Mouse (Mus musculus): ENCODE measurements around the gene Stap2. TPM values are rescaled to one million over a fixed set of nuclear protein-coding genes. Genes with fewer than 3 reads are reported as not detected.

Gene Stap2
- total RNA-seq (2023) = 1.2 TPM in 1 of 4 replicates, not detected in the others

DNA sequence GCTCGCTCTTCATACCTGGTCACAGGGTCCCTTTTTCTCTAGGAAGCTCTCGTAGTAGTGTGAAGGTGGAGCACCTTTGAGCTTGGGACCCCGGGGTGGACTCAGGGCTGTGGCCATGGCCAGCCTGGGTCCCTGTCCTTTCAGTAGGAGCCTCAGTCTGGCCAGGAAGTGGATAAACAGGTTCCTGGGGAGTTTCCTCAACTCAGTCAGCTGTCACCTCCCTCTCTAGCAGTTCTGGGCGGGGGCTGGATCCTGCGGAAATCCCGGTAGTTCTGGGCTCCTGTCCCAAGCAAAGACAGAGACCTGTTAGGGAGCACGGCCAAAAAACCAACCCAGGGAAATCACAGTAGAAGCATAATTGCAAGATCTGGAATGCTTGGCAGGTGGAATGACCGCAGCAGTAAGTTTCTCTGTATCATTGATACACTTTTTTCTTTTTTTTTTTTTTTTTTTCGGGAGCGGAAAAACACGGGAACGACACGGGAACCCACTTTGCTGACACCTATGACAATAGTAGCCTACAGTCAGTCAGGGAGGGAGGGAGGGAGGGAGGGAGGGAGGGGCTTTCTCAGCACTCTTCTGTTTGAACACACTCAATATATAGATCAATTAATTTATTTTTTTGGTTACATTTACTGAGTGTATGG, at the start of gene Stap2, which contains the start of gene Mpnd:
Stap2 (minus strand) TSS at position 170 of the 647 bp plus-strand sequence.
Mpnd (plus strand) TSS at position 297 of the 647 bp plus-strand sequence.

DNA sequence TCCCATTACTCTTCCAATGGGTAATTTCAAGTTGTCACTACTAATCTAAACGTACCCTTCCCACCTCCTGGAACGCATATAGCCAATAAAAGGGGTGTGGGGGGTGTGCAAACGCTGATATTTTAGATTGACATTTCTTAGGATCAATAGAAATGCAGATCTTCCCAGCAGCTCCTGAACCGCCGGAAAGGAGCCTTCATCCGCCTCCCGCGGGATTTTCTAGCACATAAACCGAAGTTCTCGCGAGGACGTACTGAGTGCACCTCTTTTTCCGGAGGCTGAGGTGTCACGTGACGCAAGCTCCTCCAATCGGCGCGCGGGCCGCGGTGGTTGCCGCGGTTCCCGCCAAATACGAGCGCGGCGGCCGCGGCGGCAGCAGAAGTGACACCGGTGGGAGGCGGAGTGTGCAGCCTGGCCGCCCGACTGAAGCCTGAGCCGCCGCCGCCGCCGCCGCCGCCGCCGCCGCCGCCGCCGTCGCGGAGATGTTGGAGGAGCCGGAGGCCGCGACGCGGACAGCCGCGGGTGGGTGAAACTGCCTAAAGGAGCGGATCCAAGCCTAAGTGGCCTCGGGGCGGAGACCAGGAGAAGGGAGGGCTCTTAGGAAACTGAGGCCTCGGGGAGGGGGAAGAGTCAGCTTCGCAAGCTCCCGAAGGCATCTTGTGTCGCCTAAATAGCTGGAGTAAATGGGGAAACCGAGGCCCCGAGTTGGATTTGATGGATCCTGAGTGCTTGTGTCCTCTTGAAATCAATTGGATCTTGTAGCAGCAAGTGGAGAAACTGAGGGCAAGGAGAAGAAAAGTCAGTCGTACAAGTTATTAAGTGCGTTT, 34.9 kb upstream of the Stap2 start, which contains the start of gene Chaf1a:
Chaf1a (plus strand) TSS at position 410 of the 827 bp plus-strand sequence.

DNA sequence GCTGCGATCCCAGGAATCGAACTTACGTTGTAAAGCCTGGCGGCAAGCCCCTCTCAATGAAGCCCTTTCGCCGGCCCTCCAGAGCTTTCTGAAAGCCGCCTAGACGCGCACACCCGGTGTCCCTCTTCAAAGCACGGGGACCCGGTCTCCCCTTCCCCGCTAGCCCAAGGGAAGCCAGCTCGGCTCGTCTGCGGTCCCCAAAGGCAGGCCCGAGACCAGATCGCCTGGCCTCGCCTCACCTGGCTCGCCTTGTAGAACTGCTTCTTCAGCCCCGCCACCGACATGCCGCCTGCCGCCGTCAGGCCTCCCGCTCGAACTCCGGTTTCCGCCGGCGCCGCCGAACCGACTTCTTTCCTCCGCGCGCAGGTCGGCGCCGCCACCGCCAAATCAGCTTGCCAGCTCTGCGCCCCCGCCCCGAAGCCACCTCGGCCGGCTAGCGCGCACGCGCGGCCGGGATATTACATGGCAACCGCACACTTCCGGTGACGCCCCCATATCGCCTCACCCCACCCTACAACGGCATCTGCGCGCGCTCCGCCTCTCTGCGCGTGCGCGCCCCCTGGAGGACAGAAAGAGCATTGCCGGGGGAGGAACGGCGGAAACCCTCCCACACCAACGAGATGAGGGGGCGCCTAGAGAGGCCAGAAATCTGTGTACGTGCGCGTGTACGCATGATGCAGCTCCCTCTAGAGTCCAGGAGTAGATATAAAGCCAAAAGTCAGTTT, 31.0 kb upstream of the Stap2 start, which contains the start of gene Sh3gl1:
Sh3gl1 (minus strand) TSS at position 460 of the 725 bp plus-strand sequence.

DNA sequence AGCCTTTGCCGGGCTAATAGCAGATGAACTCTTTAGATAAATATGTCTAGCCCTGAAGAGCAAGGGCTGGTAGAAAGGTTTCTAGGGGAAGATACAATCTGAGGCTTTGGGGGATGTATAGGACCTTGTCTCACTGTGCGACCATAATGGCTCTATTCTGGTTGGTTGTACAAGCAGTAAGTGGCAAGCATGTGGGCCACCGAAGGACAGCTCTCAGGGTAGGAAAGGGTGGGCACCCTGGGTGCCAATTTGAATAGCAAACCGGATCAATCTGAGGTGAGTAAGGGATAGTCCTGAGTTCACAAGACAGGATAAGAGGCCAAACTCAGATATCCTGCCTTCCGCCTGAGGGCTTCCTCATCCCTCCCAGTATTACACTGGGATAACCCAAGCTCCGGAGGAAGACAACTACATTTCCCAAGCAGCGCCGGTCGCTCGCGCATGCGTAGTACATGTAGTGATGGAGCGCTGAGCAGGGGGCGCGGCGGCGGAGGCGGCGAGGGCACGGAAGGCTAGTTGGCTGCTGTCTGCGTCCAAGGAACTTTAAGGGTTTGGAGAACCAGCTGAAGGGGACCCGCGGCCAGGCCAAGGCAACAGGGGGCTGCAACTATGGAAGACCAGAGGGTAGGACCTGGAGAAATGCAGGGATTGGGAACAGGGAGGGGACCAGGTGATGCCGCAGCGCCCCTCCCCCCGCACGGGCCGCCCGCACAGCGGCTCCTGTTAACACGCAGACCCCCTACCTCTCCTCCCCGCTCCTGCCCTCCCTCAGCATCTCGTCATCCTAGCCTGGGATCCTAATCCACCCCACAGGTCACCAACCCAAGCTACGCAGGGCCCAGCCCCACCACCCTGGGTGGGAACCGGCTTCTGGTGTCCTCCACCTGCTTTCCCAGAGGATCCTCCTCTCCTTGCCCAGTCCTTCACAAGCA, 19.1 kb downstream of the Stap2 start, which contains the start of gene Fsd1:
Fsd1 (plus strand) TSS at position 480 of the 932 bp plus-strand sequence.

DNA sequence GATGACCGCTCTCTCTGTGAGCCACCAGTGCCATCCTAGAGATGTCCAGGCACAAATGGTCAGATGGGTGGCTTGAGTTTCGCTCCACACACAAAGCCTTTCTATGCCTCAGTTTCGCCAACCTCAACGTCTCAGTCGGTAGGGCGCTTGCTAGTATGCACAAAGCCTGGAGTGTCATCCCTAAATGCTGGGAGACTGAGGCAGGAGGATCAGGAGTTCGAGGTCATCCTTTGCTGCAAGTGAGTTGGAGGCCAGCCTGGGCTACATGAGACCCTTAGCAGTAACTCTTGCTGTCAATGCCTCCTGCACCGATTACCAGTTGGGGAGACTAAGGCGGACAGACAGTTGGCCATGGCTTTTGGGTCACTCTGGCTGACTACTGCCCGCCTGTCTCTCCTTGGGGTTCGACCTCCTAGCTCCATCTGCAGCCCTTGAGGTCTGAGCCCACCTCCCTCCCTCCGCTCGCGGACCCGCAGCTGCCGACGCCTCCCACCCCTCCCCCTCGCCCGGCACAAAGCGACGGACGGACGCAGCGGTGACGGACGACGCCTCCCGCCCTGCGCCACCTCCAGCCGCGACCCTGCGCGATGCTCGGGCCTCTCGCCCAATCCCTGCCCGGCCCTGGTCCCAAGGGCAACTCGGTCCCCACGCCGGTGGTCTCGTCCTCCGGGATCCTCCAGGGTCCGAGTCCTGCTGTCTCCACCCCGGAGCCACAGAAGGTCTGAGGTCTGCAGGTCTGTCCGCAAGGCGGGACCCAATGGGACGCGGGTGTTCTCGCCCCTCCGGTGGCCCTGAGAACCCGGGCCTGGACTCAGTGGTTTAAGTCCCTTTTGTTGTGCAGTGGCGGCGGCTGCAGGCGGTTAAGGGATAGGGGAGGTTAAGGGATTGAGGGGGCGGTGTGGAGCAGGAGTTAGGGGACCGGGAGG, 35.2 kb downstream of the Stap2 start, which contains the start of gene Shd:
Shd (plus strand) TSS at position 502 of the 926 bp plus-strand sequence.

DNA sequence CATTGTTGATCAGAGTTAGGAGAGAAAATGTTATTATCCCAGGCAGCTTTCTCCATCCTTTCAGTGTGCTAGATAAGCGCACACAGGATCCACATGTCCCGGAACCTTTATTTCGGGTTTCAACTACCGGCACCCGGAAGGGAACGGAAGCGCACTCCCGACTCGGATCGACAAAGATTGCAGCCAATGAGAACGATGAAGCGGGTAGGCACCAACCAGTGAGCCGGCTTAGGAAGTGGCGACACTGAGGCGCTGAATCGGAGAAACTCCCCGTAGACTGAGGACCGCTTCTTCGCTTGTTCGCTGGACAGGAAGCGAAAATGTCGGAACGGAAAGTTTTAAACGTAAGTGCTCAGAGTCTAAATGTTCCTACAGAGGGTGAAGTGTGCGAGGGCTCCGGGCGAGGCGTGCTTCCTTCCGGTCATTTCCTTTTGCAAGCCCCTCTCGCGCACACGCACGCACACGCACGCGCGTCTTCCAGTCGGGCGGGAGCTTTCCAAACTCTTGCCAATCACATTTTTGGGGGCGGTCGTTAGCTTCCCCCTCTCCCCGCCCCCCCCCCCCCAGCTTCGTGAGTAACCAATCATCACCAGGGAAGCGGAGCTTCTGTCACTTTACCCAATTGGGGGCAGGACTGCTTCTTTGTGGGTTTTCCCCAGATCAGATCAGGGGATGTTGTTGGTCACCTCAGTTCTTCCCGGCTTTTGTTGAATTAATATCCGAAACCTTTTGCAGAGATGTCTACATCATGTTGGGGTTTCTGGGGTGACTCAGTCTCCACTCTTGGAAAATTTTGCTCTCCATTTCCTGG, 46.3 kb downstream of the Stap2 start, which contains the start of gene Yju2:
Yju2 (plus strand) TSS at position 182 of the 811 bp plus-strand sequence.

DNA sequence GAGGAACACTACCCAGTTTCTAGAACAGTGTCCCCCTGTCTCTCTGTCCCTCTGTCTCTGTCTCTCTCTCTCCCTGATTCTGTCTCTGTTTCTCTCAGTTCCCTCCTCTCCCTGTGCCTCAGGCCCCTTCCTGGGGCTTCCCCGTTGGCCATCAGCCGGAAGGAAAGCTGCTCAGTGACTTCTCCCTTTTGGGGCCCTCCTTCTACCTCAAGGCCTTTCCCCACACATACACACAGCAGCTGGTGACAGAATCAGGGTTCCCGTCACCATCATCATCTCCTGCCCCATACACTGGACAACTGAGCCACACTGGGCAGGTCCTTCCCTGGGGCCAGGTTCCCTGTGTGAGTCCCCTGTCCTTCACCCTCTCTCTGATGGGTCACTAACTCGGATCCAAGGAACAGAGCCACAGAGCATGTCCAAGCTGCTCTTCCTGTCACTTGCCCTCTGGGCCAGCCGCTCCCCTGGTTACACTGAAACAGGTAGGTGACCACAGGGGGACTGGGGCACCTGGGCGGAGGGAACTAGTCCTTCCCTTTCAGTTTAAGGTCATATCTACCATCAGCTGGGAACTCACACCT, 52.8 kb downstream of the Stap2 start, which contains the start of gene Ebi3:
Ebi3 (plus strand) TSS at position 194 of the 581 bp plus-strand sequence.

DNA sequence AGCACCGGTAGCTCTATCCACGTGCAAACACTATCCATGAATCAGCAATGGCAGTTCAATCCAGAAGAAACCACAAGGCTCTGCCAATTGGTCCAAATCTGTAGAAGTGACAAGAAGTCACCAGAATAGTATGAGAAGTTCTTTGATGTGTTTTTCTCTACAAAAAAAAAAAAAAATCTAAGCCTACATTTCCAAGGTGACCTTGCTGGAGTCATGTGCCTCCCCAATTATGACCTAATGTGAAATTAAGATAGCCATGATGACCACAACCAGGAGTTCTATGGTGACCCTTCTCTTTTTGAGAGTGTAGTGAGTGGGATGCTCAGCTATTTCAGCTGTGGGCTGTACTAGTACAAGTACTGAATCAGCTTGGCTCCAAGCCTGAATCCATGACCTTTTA, 56.0 kb downstream of the Stap2 start, which contains the start of gene Zfp119b:
Zfp119b (minus strand) TSS at position 101 of the 400 bp plus-strand sequence.

Other genes starting within 250 kb of the Stap2 start
- 9.7 to 11.3 TPM (median 10.7 TPM) in 4 replicates for gene Zfp119a, start 126.7 kb downstream of the Stap2 start, total RNA-seq (2023)
- 19.1 to 20.5 TPM (median 19.2 TPM) in 4 replicates for gene Zfp959, start 113.5 kb downstream of the Stap2 start, total RNA-seq (2023)
- 3.3 to 6.1 TPM (median 5.2 TPM) in 4 replicates for gene Zfp119b, start 56.1 kb downstream of the Stap2 start, total RNA-seq (2023)
- 14.2 to 17.7 TPM (median 15.5 TPM) in 4 replicates for gene Ebi3, start 52.9 kb downstream of the Stap2 start, total RNA-seq (2023)
- 44.4 to 50.9 TPM (median 50.3 TPM) in 4 replicates for gene Yju2, start 46.5 kb downstream of the Stap2 start, total RNA-seq (2023)
- 0.81 to 2.9 TPM (median 1.8 TPM) in 4 replicates for gene Shd, start 35.1 kb downstream of the Stap2 start, total RNA-seq (2023)
- gene Fsd1, start 19.1 kb downstream of the Stap2 start, total RNA-seq (2023) = not detected in 4 replicates
- gene Mpnd, start 127 bp upstream of the Stap2 start, total RNA-seq (2023) = 57.6 to 74.2 TPM (median 66.5 TPM) in 4 replicates
- gene Sh3gl1, start 31.1 kb upstream of the Stap2 start, total RNA-seq (2023) = 90.4 to 97.0 TPM (median 94.7 TPM) in 4 replicates
- gene Chaf1a, start 34.9 kb upstream of the Stap2 start, total RNA-seq (2023) = 2.7 to 4.1 TPM (median 3.2 TPM) in 4 replicates
- gene Ubxn6, start 69.4 kb upstream of the Stap2 start, total RNA-seq (2023) = 65.9 to 73.7 TPM (median 71.6 TPM) in 4 replicates
- 105 to 126 TPM (median 115 TPM) in 4 replicates for gene Hdgfl2, start 74.0 kb upstream of the Stap2 start, total RNA-seq (2023)
- gene Plin4, start 104.2 kb upstream of the Stap2 start, total RNA-seq (2023) = not detected in 4 replicates
- not detected in 4 replicates for gene Plin5, start 112.0 kb upstream of the Stap2 start, total RNA-seq (2023)
- gene Lrg1, start 116.4 kb upstream of the Stap2 start, total RNA-seq (2023) = not detected in 4 replicates
- gene Sema6b, start 134.8 kb upstream of the Stap2 start, total RNA-seq (2023) = 1.0 to 1.3 TPM (median 1.2 TPM) in 4 replicates
- gene Tnfaip8l1, start 156.9 kb upstream of the Stap2 start, total RNA-seq (2023) = 0.21 to 0.38 TPM (median 0.27 TPM) in 3 of 4 replicates, not detected in the other
- 48.9 to 52.9 TPM (median 52.0 TPM) in 4 replicates for gene Mydgf, start 178.3 kb upstream of the Stap2 start, total RNA-seq (2023)
- 53.2 to 57.1 TPM (median 55.2 TPM) in 4 replicates for gene Dpp9, start 213.3 kb upstream of the Stap2 start, total RNA-seq (2023)